Comparison of ENCODE assay signal across 8 mouse cellular contexts in the genomic region with DNA sequence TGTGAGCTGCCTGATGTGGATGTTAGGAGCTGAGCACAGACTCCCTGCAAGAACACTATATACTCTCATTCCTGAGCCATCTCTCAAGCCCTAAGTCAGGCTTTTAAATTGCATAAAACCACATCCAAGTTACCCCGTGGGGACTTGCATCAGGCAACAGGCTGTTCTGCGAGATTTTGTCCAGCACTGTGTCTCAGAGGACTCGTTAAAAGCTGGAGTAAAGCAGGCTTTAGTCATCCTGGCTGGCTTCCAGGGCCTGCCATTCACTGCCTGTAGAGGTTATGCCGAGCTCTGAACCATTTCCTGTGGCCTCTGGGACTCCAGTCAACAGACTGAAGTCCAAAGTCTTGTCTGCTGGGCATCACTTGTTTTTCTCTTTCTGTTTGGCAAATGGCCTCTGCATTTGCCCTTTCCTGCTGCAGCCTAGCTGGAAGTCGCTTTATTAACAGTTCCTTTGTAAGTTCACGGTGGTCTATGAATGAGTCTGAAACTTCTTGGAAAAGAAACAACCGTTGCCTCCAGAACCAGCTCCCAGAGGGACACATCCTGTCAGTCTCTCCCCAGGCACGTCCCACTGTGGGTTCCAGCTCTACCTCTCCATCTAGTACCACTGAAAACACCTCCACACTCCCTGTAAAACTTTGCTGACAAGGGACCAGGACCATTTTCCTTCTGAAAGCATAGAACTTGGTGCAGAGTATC.
DNase-seq lines count a peak whose midpoint lies in the region; ATAC-seq and TF ChIP-seq lines count a peak whose summit lies in the region.

No protein-coding gene starts in this region.

- TF ChIP-seq POLR2A in embryonic fibroblast, embryonic 13.5 days (IDR thresholded peaks at IDR 0.05; ENCODE audit: low read depth, low read length) = no peak

- no peaks in the 10 kb centered on the region for H3K36me3 ChIP-seq in limb, embryonic 11.5 days (ENCODE audit: control insufficient read depth, insufficient read depth, low read length)
- H3K36me3 ChIP-seq in midbrain, postnatal 0 days (ENCODE audit: insufficient read depth, low read length) = no peaks in the 10 kb centered on the region

- TF ChIP-seq CTCF in embryonic fibroblast, embryonic 13.5 days (IDR thresholded peaks at IDR 0.05; ENCODE audit: borderline replicate concordance, insufficient read depth, low read length) = no peak
- no peak for TF ChIP-seq CTCF in midbrain, postnatal 0 days (IDR thresholded peaks at IDR 0.05)

- peak overlapping the region; percentile 85 for H3K27ac ChIP-seq in embryonic fibroblast, embryonic 13.5 days (ENCODE audit: insufficient read depth, low read length)
- peak overlapping the region; percentile 36; the same call in 1 of the 2 replicates for H3K27ac ChIP-seq in limb, embryonic 11.5 days (replicated peaks; ENCODE audit: low read depth, low read length)
- no peak overlapping the region for H3K27ac ChIP-seq in midbrain, postnatal 0 days (ENCODE audit: low read depth, low read length)

- H3K4me2 ChIP-seq in limb, embryonic 11.5 days (ENCODE audit: low read depth, severe bottlenecking) = no peak overlapping the region
- no peak overlapping the region for H3K4me2 ChIP-seq in midbrain, postnatal 0 days (ENCODE audit: low read depth, low read length, poor library complexity, severe bottlenecking)

- 0 out of 2 replicates have a peak, but pooled peaks have one; percentile 62 for ATAC-seq in limb, embryonic 11.5 days (ENCODE audit: insufficient number of reproducible peaks, low FRiP score, low TSS enrichment, low read depth)
- ATAC-seq in midbrain, postnatal 0 days (ENCODE audit: low FRiP score) = peak; percentile 77
- no peak for ATAC-seq in erythroid progenitor cell, adult 5-6 weeks (replicated peaks; ENCODE audit: low FRiP score, poor library complexity, severe bottlenecking)

- WGBS in limb, embryonic 11.5 days = 53% methylated on average over 8 of the region's 8 CpGs
- 36% methylated on average over 8 of the region's 8 CpGs for WGBS in midbrain, postnatal 0 days

- H3K9me3 ChIP-seq in limb, embryonic 11.5 days (ENCODE audit: control insufficient read depth, low read length) = no peaks in the 10 kb centered on the region
- H3K9me3 ChIP-seq in midbrain, postnatal 0 days (ENCODE audit: low read length) = no peaks in the 10 kb centered on the region

- DNase-seq in right cerebral cortex, postnatal 14 days = peak; percentile 14
- DNase-seq in right cerebral cortex, adult 2 months (ENCODE audit: low spot score in 2 of 2) = no peak
- DNase-seq in heart, postnatal 36 days = peak; percentile 76 to 78
- peak; percentile 46 for DNase-seq in limb, embryonic 11.5 days (ENCODE audit: low spot score)
- peak; percentile 88 for DNase-seq in midbrain, postnatal 0 days (ENCODE audit: low spot score)
- DNase-seq in natural killer cell, adult 2 months (ENCODE audit: low spot score in 2 of 2) = no peak

- peaks cover 9% of the 10 kb centered on the region; the same call in 1 of the 2 replicates for H3K4me1 ChIP-seq in embryonic fibroblast, embryonic 13.5 days (ENCODE audit: control insufficient read depth, insufficient read depth, low read length)
- no peaks in the 10 kb centered on the region for H3K4me1 ChIP-seq in limb, embryonic 11.5 days (ENCODE audit: control insufficient read depth, insufficient read depth, low read length)
- H3K4me1 ChIP-seq in midbrain, postnatal 0 days (ENCODE audit: insufficient read depth, low read length) = no peaks in the 10 kb centered on the region

- no peaks in the 10 kb centered on the region for H3K27me3 ChIP-seq in limb, embryonic 11.5 days (ENCODE audit: control insufficient read depth, insufficient read depth, low read length)
- no peaks in the 10 kb centered on the region for H3K27me3 ChIP-seq in midbrain, postnatal 0 days (ENCODE audit: insufficient read depth, low read length)

- H3K9ac ChIP-seq in limb, embryonic 11.5 days (ENCODE audit: low read length) = no peak overlapping the region
- no peak overlapping the region for H3K9ac ChIP-seq in midbrain, postnatal 0 days (replicated peaks; ENCODE audit: low read length, poor library complexity, severe bottlenecking)

- H3K4me3 ChIP-seq in embryonic fibroblast, embryonic 13.5 days (ENCODE audit: insufficient read depth, low read length) = no peak overlapping the region
- H3K4me3 ChIP-seq in limb, embryonic 11.5 days (ENCODE audit: low read depth, low read length) = no peak overlapping the region
- H3K4me3 ChIP-seq in midbrain, postnatal 0 days (ENCODE audit: low read depth, low read length) = no peak overlapping the region

- intact Hi-C loops in heart, postnatal 36 days (cut with DNase I) = loop anchor here (10.0 kb wide), 1 partner anchor 1436 kb away; no protein-coding TSS in a partner anchor

Comparison
In these comparisons a context has a peak if more than half of its experiments do, and no peak if none do; other contexts are left out.
1. DNase-seq: peak in right cerebral cortex, postnatal 14 days (single experiment), heart, postnatal 36 days (2 of 2), limb, embryonic 11.5 days (single experiment) and midbrain, postnatal 0 days (single experiment); none in right cerebral cortex, adult 2 months (0 of 2) and natural killer cell, adult 2 months (0 of 2).